Mouse (Mus musculus) E14TG2a.4 (cell line): ENCODE measurements at regions not wholly inside any gene's neighbourhood (a gene's known extent, or its start where the extent isn't known, plus 50 kb on each side); places are given as distances from the start of the nearest gene placed in this dataset.

Source experiments
- CTCF ChIP-seq: conservative IDR thresholded peaks from 2 replicates; pipeline ENCODE4 v1.5.1; 2014; ENCODE audit warnings: low read length
- NANOG ChIP-seq: IDR thresholded peaks from 2 replicates; pipeline ENCODE4 v1.6.1; 2014; ENCODE audit warnings: borderline replicate concordance, low read length, mixed read lengths
- POU5F1 ChIP-seq: IDR thresholded peaks from 2 replicates; pipeline ENCODE4 v1.6.1; 2014; ENCODE audit warnings: low read length, borderline replicate concordance

DNA sequence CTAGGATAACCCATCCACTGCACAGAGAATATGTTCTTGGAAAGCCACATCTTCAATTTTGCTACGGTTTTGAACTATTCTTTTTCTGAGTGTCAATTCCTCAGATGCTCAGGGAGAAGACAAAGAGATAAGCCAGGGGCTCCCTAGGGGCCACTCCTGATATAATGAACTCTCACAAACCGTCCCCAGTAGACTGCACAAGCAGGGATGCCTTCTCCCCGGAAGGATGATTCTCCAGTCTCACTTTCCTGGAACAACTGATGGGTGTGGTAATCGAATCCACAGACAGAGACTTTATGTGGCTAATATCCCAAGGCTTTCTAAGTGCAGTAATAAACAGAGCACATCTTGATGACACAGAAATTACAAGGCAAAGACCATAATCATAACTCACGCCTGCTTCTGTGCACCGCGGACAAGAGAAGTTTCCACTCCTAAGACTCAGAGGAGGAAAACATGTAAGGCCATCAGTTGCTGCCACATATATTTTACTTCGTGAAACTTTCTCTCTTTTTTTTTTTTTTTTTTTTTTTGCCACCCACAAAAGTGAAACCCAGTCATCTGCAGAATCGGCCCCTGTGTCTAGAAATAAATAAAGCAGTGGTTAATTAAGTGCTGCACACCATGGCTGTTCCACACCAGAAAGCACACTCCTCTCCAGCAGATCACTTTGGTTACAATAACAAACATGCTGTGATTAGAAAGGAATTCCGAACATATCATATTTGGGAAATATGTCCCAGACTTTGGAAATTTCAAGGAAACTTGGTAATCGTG is 433.8 kb downstream of the Gsdmc2 start:
- no peak for TF ChIP-seq CTCF
- TF ChIP-seq NANOG: no peak
- TF ChIP-seq POU5F1: no peak
